Mouse (Mus musculus) MEL (cell line): Measurements from ENCODE around the gene Egfl8. TPM values are rescaled to one million over a fixed set of nuclear protein-coding genes. Genes with fewer than 3 reads are reported as not detected.

Experiments used
- DNase-seq: peaks from one replicate; pipeline ENCODE4 v3.0.0; 2011; ENCODE audit warnings: low read depth, low spot score
- H3K27ac ChIP-seq: 2 replicates; pipeline ENCODE4 v1.5.1; 2012; ENCODE audit warnings: low read depth, mild to moderate bottlenecking, control low read depth, low read length, moderate library complexity; ENCODE audit not compliant: control insufficient read depth
- H3K27me3 ChIP-seq, 2 experiments: fragments of 150-350 bp in 1 of 2; sonication (generic) in 1 of 2; 2 replicates each; pipeline ENCODE4 v1.6.1; 2012; ENCODE audit warnings: low read length in 2 of 2, mild to moderate bottlenecking in 2 of 2, improper control_type of control experiment in 1 of 2, moderate library complexity in 1 of 2; ENCODE audit not compliant: insufficient read depth in 2 of 2, control insufficient read depth in 1 of 2
- H3K36me3 ChIP-seq, 2 experiments: 2 replicates each; pipeline ENCODE4 v1.6.1; 2012 to 2014; ENCODE audit warnings: low read length in 2 of 2, improper control_type of control experiment in 1 of 2, inconsistent platforms in 1 of 2, mild to moderate bottlenecking in 1 of 2; ENCODE audit not compliant: insufficient read depth in 2 of 2, control insufficient read depth in 1 of 2
- H3K4me1 ChIP-seq, 2 experiments: fragments of 150-350 bp in 1 of 2; sonication (generic) in 1 of 2; 2 replicates each; pipeline ENCODE4 v1.6.1; 2012; ENCODE audit warnings: low read length in 2 of 2, improper control_type of control experiment in 1 of 2, mild to moderate bottlenecking in 1 of 2; ENCODE audit not compliant: insufficient read depth in 2 of 2, control insufficient read depth in 1 of 2
- H3K4me3 ChIP-seq, 2 experiments: fragments of 150-350 bp in 1 of 2; sonication (generic) in 1 of 2; 2 replicates each; pipeline ENCODE4 v1.5.1; 2012; ENCODE audit warnings: low read depth in 2 of 2, low read length in 2 of 2, mild to moderate bottlenecking in 2 of 2, moderate library complexity in 2 of 2, control low read depth in 1 of 2, improper control_type of control experiment in 1 of 2; ENCODE audit not compliant: control insufficient read depth in 1 of 2, insufficient read depth in 1 of 2
- H3K79me2 ChIP-seq: 2 replicates; pipeline ENCODE4 v1.6.1; 2012; ENCODE audit warnings: mild to moderate bottlenecking, low read length, moderate library complexity; ENCODE audit not compliant: control insufficient read depth, poor library complexity, insufficient read depth
- H3K9ac ChIP-seq: 2 replicates; pipeline ENCODE4 v1.6.1; 2012; ENCODE audit warnings: low read depth, mild to moderate bottlenecking, control low read depth, low read length, moderate library complexity; ENCODE audit not compliant: control insufficient read depth, poor library complexity, severe bottlenecking
- H3K9me3 ChIP-seq: fragments of 150-350 bp; sonication (generic); replicated peaks from 2 replicates; pipeline ENCODE4 v1.6.1; 2012; ENCODE audit warnings: mild to moderate bottlenecking, low read length, improper control_type of control experiment, moderate library complexity; ENCODE audit not compliant: insufficient read depth
- BHLHE40 ChIP-seq: IDR thresholded peaks from 2 replicates; pipeline ENCODE4 v1.6.1; 2012; ENCODE audit warnings: low read depth, mild to moderate bottlenecking, inconsistent platforms, low read length, improper control_type of control experiment, borderline replicate concordance
- CTCF ChIP-seq, 3 experiments: IDR thresholded peaks in 2 of 3; conservative IDR thresholded peaks in 1 of 3; 2 replicates each; pipeline ENCODE4 v1.5.1; 2011 to 2012; ENCODE audit warnings: low read length in 3 of 3, low read depth in 2 of 3, mild to moderate bottlenecking in 2 of 3, improper control_type of control experiment in 1 of 3, inconsistent platforms in 1 of 3, mixed read lengths in 1 of 3, moderate library complexity in 1 of 3; ENCODE audit not compliant: control insufficient read depth in 1 of 3, insufficient read depth in 1 of 3, poor library complexity in 1 of 3, severe bottlenecking in 1 of 3
- E2F4 ChIP-seq: IDR thresholded peaks from 2 replicates; pipeline ENCODE4 v1.6.1; 2011; ENCODE audit warnings: low read depth, low read length, improper control_type of control experiment, borderline replicate concordance
- ETS1 ChIP-seq: IDR thresholded peaks from 2 replicates; pipeline ENCODE4 v1.6.1; 2012; ENCODE audit warnings: low read depth, mild to moderate bottlenecking, inconsistent platforms, low read length, improper control_type of control experiment, moderate library complexity
- GATA1 ChIP-seq: IDR thresholded peaks from 2 replicates; pipeline ENCODE4 v1.6.1; 2011; ENCODE audit warnings: low read depth, low read length, improper control_type of control experiment
- HCFC1 ChIP-seq: IDR thresholded peaks from 2 replicates; pipeline ENCODE4 v1.6.1; 2012; ENCODE audit warnings: low read depth, mild to moderate bottlenecking, inconsistent platforms, low read length, improper control_type of control experiment, moderate library complexity
- JUND ChIP-seq: IDR thresholded peaks from 2 replicates; pipeline ENCODE4 v1.6.1; 2011; ENCODE audit warnings: low read depth, mild to moderate bottlenecking, improper control_type of control experiment, low read length
- MAFK ChIP-seq: IDR thresholded peaks from 2 replicates; pipeline ENCODE4 v1.6.1; 2011; ENCODE audit warnings: low read depth, mild to moderate bottlenecking, low read length, improper control_type of control experiment, borderline replicate concordance
- MAX ChIP-seq: IDR thresholded peaks from 2 replicates; pipeline ENCODE4 v1.6.1; 2011; ENCODE audit warnings: low read length, improper control_type of control experiment
- MYB ChIP-seq: IDR thresholded peaks from 2 replicates; pipeline ENCODE4 v1.6.1; 2011; ENCODE audit warnings: mild to moderate bottlenecking, low read depth, low read length, improper control_type of control experiment
- NRF1 ChIP-seq: IDR thresholded peaks from 2 replicates; pipeline ENCODE4 v1.6.1; 2014; ENCODE audit warnings: low read depth, mild to moderate bottlenecking, inconsistent platforms, low read length, improper control_type of control experiment, moderate library complexity; ENCODE audit not compliant: poor library complexity, insufficient read depth, severe bottlenecking
- RAD21 ChIP-seq: IDR thresholded peaks from 2 replicates; pipeline ENCODE4 v1.6.1; 2011; ENCODE audit warnings: mild to moderate bottlenecking, low read depth, low read length, improper control_type of control experiment
- SIN3A ChIP-seq: IDR thresholded peaks from 2 replicates; pipeline ENCODE4 v1.6.1; 2012; ENCODE audit warnings: low read length, improper control_type of control experiment, inconsistent platforms
- SMC3 ChIP-seq: IDR thresholded peaks from 2 replicates; pipeline ENCODE4 v1.6.1; 2011; ENCODE audit warnings: low read depth, low read length, improper control_type of control experiment
- TBP ChIP-seq: IDR thresholded peaks from 2 replicates; pipeline ENCODE4 v1.8.0; 2011; ENCODE audit warnings: low read depth, low read length, improper control_type of control experiment
- TCF12 ChIP-seq: IDR thresholded peaks from 2 replicates; pipeline ENCODE4 v1.6.1; 2014; ENCODE audit warnings: low read depth, mild to moderate bottlenecking, inconsistent platforms, low read length, improper control_type of control experiment, moderate library complexity
- USF1 ChIP-seq: IDR thresholded peaks from 2 replicates; pipeline ENCODE4 v1.6.1; 2014; ENCODE audit warnings: low read depth, mild to moderate bottlenecking, inconsistent platforms, low read length, improper control_type of control experiment, moderate library complexity
- USF2 ChIP-seq, 2 experiments: IDR thresholded peaks; 2 replicates each; pipeline ENCODE4 v1.6.1; 2011 to 2012; ENCODE audit warnings: improper control_type of control experiment in 2 of 2, low read length in 2 of 2, borderline replicate concordance in 1 of 2, inconsistent platforms in 1 of 2, low read depth in 1 of 2, mild to moderate bottlenecking in 1 of 2; ENCODE audit not compliant: insufficient read depth in 1 of 2
- polyA plus RNA-seq, 2 experiments: library from polyadenylated mRNA; stranded (reverse) in 1 of 2; unstranded in 1 of 2; fragments of >175 nt in 1 of 2; fragments of >200 nt in 1 of 2; gene quantifications; 2 replicates each; pipeline versions ENCODE4 v1.2.1 to v1.2.4; 2012; ENCODE audit warnings: low replicate concordance in 2 of 2, low read depth in 1 of 2; ENCODE audit not compliant: insufficient read length in 2 of 2, insufficient read depth in 1 of 2, missing spikeins in 1 of 2
- total RNA-seq: library from RNA; depleted of rRNA; stranded (reverse); fragments of 300-350 nt; gene quantifications from 2 replicates; pipeline ENCODE4 v1.2.3, GENCODE M21; 2012

Gene Egfl8
- total and polyA plus RNA-seq, 3 experiments, result 0.89 to 1.6 TPM; not detected in 1

DNA sequence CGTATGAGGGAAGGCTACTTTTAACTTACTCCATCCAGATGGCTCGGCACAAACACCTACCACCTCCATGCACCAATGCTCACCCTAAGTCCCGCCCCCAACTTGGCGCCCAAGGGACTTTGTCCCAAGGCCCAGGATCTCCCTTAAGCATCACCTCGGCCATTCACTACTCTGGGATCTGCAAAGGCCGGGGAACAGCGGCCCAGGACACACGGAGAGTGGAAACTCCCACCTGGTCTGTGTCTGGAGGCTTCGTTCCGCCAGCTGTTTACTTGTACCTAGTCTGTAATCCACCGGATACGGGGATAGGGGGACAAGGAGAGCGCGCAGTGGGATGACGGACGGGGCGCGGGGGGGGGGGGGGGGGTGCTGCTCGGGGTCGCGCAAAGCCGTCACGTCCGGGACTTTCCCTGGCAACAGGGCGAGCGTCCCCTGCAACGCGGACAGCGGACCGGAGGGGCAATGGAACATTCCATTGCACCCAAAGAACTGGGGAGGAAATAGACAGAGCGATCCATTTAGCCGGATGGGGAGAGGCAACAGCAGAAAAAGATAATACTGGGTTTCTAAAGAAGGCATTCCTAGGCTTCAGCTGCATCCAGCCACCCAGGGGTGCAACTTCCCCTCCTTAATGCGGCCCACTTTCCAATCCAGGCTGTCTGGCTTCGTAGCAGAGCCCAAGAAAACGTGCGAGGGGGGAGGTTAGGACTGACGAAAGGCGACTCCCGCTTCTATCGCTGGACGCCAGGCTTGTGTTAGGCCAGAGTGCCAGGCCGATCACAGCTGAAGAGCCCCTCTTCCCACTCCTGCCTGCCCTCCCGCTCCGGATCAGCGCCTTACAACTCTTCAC, 11.5 kb upstream of the Egfl8 start (continued):
- TF ChIP-seq TBP (peak; percentile 87), JUND (no peak), BHLHE40 (peak; percentile 60; the same call in 1 of the 2 replicates), MAX (peak; percentile 69), HCFC1 (peak; percentile 87), E2F4 (no peak), USF1 (no peak), TCF12 (peak; percentile 25; the same call in 1 of the 2 replicates), GATA1 (peak; percentile 46; the same call in 1 of the 2 replicates), USF2 (IDR thresholded peaks at IDR 0.05; ENCODE audit: borderline replicate concordance in 1 of 2, insufficient read depth in 1 of 2, low read depth in 1 of 2, low read length in 2 of 2) (no peak), RAD21 (no peak), MAFK (no peak), MYB (no peak), ETS1 (peak; percentile 66)
- TF ChIP-seq, all 39 proteins: peak for 18

DNA sequence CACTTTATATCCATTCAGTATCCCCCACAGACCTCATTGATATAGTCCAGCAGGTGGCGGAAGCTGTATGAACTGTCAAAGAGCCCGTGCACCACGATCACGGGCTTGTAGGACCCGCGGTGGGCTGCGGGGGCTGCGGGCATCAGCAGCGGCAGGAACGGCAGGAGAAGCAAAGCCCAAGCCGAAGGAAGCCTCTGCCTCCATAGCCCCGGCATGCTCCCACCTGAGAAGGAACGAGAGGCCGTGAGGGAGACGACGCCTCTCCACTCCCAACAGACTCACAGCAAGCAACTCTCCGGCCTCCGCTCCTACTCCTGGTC, 11.0 kb upstream of the Egfl8 start:
- Histone ChIP-seq H3K9ac (peak overlapping the region; percentile 86), H3K4me3 (peak overlapping the region; percentile 91 to 92), H3K4me1 (peaks cover 2 to 38% of the 10 kb centered on the region in 2 experiments; a peak in 3 of 4 replicates), H3K27me3 (no peaks in the 10 kb centered on the region; a peak in 1 of 4 replicates), H3K27ac (peak overlapping the region; percentile 84), H3K36me3 (peaks cover 0 to 21% of the 10 kb centered on the region in 2 experiments; a peak in 3 of 4 replicates), H3K79me2 (peaks cover 16% of the 10 kb centered on the region), H3K9me3 (no peaks in the 10 kb centered on the region)
- TF ChIP-seq SMC3 (peak; percentile 55), CTCF (IDR thresholded peaks at IDR 0.05 in 2 of 3, conservative IDR thresholded peaks at IDR 0.05 in 1 of 3; ENCODE audit: control insufficient read depth in 1 of 3, insufficient read depth in 1 of 3, low read depth in 2 of 3, low read length in 3 of 3, poor library complexity in 1 of 3, severe bottlenecking in 1 of 3) (peak in 2 of 3 experiments; percentile 34 to 46; a peak in 4 of 6 replicates), RAD21 (peak; percentile 17), TBP (no peak), NRF1 (no peak), SIN3A (no peak), USF1 (no peak), MAX (peak; percentile 7; the same call in 1 of the 2 replicates), USF2 (IDR thresholded peaks at IDR 0.05; ENCODE audit: borderline replicate concordance in 1 of 2, insufficient read depth in 1 of 2, low read depth in 1 of 2, low read length in 2 of 2) (no peak)
- DNase-seq, result peak; percentile 70
